Mouse (Mus musculus) embryo, embryonic 10 days (tissue): ENCODE measurements around the gene Ifnlr1.
"Not testable (repeated sequence)": the region's sequence is repeated elsewhere in the genome, so short reads cannot be mapped to it uniquely, and the experiment has no call there.

Experiments used
- DNase-seq: peaks from one replicate; pipeline ENCODE4 v3.0.0-alpha.2; 2015; ENCODE audit warnings: low spot score

Gene Ifnlr1

DNA sequence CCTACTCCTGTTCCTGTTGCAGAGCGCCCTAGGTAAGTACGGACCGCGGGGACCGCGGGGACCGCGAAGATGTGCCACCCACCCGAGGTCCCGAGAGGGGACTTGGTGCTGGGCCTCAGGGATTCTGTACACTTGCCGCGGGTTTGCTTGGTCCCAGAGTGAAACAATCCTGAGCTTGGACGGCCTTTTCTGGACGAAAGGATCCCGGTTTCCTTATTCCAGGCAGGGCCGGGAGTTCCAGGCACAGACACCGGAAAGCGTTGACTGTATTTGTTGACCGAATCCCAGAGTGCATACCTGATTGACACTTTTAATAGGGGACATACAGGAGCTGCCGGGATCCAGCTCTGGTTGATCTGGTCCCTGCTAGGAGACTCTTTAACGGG lies 474 bp downstream of the Ifnlr1 start:
- DNase-seq, result peak; percentile 33

DNA sequence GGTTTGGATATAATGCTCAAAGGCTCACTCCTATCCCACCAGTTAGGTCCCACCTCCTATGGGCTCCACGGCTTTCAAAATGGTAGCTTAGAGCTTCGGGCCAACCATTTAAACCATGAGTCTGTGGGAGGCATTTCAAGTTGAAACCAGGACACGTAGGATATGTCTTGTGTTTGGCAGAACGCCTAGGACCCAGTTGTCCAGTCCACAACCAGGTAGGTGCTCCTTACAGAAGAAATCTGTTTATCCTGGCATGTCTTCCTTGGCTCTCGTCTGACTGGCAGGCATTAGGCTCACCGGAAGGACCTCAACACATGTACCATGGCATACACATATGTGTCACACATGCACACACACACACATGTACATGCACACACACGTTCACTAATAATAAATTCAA lies 3.7 kb downstream of the Ifnlr1 start:
- no peak for DNase-seq

DNA sequence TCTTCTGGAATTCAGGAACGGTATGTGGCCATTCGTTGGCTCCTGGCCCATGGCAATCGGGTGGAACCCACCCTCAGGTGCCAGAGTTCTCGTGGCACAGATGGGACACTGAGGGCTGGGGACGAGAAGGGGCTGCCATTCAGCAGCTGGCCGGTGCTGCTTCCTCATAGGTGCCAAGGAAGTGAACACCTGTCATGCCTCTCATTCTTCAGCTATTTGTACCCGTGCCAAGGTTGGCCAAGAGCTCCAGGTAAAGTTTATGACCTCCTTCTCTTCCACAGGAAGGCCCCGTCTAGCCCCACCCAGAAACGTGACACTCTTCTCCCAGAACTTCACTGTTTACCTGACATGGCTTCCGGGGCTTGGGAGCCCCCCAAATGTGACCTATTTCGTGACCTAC lies 4.2 kb downstream of the Ifnlr1 start:
- no peak for DNase-seq

DNA sequence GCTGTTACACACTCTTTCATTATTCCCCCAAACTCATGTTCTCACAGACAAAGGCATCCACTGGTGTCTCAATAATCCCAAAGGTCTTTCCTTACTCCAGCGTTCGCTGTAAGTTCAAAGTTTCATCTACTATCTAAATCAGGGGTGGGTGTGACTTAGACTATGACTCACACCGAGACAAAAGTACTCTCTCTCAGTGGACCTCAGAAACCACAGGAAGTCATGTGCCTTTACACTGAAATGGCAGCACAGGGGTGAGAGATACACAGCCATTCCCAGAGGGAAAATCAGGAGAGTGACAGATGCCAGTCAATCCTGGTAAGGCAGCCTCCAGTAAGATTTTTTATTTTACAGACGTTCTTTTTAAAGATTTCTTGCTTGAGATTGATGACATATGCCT lies 6.8 kb downstream of the Ifnlr1 start:
- DNase-seq, result no peak

DNA sequence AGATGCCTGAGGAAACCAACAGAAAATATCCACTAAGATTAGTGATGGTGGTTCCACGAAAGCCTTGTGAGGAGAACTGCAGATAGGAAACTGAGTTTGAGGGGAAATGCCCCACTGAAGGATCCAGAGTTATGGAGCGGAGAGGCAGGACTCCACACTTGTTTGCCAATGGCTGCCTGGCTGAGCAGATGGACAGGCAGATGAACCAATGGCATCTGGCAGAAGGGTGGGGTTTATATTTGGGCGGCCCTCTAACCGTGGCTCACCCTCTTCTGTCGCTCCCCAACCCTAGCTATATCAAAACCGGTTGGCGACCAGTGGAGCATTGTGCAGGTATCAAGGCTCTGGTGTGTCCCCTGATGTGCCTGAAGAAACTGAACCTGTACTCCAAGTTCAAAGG lies 12.4 kb downstream of the Ifnlr1 start:
- DNase-seq, result no peak

DNA sequence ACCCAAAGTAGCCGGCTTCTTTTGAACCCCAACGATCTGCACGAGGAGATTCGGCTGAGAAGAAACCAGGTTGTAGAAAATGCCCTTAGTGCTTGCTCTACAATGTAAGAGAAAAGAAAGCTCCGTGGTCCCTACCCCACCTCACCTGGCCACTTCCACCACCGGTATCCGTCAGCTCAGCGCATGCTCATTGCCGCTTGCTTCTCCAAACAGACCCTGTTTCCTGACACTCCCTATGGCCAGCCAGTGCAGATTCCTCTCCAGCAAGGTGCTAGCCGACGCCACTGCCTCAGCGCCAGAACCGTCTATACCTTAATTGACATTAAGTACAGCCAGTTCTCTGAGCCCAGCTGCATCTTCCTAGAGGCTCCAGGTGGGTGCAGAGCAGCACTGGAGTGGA lies 17.4 kb downstream of the Ifnlr1 start:
- DNase-seq, result no peak

DNA sequence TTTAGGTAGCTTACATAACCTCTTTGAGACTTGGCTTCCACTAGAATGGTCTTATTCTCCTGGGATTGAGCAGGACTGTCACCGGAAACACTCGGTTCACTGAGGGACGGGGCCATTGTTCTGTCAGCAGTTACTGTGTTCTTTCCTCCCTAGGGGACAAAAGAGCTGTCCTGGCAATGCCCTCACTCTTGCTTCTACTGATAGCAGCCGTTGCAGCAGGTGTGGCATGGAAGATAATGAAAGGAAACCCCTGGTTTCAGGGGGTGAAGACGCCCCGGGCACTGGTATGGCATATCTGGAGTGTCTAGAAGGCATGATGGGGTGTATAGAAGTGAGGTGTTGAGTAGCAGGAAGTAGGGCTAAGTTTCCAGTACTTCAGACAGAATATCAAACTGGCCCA lies 17.9 kb downstream of the Ifnlr1 start:
- no peak for DNase-seq

DNA sequence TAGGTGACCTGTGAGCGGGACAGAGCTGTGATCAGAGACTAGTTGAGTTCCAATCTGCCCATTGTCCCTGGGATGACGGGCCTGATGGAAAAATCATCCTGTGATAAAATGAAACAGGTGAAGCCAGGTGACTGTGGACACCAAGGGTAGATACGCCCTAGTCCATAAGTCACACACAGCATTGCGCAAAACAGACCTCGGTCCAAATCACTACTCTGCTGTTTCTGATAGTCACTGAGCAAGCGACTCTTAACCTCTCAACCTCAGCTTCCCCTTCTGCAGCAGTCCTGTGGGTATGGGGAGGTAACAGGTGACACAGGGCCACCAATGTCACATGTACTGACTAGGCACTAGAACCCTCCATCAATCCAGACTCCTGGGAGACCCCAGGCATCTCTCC lies 20.0 kb downstream of the Ifnlr1 start:
- no peak for DNase-seq

DNA sequence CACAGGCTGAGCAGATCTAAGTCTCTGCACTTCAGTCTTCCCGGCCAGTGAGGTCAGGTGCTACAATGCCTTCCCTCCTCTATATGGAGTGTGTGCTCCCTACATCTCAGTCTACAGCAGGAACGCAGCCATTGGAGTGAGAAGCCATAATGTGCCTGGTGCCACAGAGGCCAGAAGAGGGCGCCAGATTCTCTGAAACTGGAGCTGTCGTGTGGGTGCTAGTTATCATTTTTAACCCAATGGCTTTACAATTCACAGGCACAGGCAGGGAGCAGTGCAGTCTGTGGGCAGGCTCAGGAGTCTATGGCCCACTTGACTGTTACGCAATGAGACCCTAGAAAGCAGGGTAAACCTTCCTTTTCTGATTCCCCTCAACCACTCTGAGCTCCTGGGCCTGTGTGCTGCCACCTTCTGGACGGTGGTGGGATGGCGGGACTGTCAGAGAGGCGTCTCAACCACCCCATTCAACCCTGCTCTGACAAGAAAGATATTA lies 23.0 kb downstream of the Ifnlr1 start:
- peak; percentile 85 for DNase-seq

DNA sequence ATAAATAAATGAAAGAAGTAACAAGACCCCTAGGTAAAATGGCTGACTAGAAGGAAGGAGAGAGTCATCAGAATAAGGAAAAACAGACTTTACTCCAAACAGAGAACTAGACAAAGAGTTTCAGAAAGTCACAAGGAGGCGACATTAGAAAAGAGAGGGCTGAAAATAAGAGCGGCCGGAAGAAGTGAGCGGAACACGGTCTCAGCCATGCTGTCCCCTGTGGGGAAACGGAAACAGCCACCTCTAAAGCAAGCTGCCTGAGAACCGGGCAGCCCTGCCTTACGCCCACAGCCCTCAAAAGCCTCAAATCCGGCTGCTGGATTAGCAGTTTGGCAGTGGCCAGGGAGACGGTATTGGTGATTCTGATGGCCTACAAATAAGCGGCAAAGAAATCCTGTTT lies 23.5 kb downstream of the Ifnlr1 start:
- no peak for DNase-seq

DNA sequence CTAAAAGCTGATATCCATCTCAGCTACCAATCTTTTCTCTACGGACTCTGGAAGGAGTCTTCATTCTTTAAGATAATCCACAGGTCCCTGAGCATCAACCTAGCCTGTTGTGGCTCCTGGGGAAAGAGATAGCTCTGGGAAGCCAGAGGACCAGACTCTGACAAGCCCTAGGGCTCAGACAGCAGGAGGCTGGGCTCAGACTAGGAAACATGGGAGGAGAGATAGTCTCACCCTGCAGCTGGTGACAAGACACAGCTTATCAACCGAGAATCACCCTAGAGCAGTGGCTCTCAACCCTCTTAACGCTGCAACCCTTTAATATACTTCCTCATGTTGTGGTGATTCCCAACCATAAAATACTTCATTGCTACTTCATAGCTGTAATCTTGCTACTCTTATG lies 24.3 kb downstream of the Ifnlr1 start:
- DNase-seq, result no peak

DNA sequence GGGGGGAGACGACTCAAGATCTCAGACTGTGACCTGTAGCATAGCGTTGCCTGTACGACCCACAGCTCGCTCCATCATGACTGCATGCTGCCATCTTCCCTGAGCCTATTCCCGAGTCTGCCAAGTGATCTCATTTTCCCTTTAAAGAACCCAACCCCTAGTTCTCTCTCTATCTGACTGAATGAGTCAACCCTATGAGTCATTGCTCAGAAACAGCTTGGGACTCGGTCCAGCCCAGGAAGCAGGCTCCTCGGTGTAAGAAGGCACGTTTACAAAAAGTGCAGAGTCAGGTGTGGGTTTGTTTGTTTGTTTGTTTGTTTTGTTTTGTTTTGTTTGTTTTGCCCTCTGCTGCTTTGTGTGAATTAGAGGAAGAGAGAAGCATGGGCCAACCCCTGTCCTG lies 28.7 kb downstream of the Ifnlr1 start:
- DNase-seq, result no peak

DNA sequence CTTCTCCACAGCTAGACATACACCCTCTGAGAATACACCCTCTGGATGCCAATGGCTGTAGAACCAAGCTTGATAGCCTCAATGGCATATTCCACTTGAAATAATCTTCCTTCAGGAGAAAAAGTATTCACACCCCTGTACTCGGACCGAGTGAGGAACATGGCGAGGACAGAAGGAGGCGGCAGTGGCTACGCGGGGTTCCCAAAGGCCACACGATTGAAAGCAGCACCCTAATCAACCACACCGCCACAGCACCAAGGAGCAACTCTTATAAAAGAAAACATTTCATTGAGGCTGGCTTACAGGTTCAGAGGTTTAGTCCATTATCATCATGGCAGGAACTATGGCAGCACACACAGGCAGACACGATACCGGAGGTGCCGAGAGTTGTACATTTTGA lies 30.4 kb downstream of the Ifnlr1 start:
- not testable (repeated sequence) for DNase-seq

DNA sequence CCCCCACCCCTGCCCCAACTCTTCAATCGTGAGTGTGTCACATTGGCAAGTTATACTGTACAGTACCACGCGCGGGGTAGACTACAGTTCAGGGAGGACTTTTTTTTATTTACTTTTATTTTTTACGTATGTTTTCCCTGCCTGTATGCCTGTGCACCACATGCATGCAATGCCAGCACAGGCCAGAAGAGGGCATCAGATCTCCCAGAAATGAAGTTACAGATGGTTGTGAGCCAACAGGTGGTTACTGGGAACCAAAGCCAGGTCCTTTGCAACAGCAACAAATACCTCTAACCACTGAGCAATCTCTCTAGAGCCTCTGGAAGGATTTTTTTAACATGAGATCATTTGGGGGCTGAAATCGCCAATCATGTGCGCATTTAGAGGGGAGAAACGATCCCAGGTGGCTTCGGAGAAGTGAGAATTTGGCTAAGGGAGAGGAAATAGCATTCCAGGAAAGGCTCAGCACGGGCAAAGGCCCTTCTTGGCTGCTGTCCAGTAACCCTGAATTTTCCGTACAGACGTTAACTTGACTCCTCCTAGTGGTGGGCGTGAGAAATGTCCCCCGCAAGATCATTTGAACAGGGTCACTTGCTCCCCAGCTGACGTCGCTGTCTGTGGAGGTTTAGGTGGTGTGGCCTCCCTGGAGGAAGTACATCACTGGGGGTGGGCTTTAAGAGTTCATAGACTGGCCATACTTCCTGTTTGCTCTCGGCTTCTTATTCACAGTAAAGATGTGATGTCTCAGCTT lies 36.6 kb downstream of the Ifnlr1 start:
- no peak for DNase-seq

DNA sequence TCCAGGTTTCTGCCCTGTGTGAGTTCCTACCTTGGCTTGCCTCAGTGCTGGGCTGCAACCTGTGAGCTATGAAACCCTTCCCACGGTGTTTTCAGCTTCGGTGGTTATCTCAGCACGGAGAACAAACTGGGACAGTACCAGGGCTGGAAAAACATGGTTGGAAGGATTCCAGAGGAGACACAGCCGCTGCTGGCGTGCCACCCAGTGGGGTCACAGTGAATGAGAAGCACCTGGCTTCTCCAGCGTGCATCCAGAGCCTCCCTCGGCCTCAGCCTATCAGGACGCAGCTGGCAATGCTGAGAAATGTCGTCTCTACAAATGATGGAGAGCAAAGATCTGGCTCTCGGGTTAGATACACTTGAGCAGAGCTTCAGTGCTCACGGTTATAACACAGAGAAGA lies 40.3 kb downstream of the Ifnlr1 start:
- DNase-seq, result no peak

DNA sequence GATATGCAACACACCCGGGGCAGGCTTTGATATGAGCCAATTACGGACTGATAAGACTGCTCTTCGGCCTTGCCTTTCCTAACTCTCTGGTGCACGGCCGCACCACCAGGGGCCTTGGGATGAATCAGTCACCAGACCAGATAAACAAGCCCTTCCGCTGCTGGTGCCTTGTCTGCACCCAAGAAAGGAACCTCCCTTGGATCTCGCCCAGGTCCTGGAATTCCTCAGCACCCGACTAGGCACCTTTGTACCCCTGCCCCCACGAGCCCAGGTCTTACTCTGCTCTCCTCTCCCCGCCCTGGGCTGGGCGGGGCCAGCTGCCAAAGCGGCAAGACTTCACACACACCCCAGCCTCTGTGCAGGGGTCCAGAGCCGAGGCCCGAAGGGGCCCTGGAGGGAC lies 41.7 kb downstream of the Ifnlr1 start, which contains the start of gene Il22ra1:
Il22ra1 (plus strand) TSS at position 356 of the 400 bp plus-strand sequence.
- DNase-seq, result no peak

DNA sequence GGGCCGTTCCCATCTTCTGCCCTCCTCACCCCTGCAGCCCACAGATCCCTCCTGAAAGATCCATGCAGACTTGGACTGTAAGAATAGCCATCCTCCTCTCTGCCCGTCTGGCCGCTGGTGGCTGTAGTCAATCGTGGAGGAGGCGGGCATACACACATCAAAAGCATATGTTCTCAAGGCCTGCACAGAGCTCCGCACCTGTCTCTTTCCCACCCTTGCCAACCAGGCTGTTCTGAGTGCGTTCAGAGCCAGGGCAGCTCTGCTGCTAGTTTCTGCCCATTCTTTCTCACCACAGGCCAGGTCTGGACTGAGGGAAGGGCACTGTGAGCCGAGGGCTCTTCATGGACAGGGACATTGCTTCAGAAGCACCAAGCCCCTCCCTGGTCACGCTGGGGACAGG lies 44.1 kb downstream of the Ifnlr1 start:
- no peak for DNase-seq

DNA sequence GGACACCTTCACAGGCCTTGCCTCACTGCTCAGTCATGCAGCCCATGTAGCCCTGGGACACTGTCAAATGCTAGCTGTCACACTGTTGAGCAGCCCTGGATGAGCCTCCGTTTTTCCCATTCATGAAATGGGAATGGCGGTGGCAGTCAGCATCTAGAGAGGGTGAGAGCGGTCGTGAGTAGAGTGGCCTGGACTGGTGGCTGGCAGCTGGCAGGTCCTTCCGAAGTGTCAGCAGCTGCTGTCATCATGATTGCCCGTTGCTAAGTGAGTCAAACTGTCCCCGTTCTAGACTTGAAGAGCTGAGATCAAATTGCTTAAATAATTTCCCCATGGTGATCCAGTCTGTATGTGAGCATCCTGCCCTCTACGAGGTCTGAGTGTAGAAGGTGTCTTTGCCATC lies 44.9 kb downstream of the Ifnlr1 start:
- no peak for DNase-seq

DNA sequence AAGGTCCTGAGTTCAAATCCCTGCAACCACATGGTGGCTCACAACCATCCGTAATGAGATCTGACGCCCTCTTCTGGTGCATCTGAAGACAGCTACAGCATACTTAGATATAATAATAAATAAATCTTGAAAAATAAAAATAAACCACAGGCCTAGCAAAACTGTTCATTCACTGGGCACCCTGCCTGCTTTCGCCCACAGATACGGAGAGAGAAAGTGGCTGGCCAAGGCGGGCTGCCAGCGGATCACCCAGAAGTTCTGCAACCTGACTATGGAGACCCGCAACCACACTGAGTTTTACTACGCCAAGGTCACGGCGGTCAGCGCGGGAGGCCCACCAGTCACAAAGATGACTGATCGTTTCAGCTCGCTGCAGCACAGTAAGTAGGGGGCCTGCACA lies 47.8 kb downstream of the Ifnlr1 start:
- DNase-seq, result no peak

DNA sequence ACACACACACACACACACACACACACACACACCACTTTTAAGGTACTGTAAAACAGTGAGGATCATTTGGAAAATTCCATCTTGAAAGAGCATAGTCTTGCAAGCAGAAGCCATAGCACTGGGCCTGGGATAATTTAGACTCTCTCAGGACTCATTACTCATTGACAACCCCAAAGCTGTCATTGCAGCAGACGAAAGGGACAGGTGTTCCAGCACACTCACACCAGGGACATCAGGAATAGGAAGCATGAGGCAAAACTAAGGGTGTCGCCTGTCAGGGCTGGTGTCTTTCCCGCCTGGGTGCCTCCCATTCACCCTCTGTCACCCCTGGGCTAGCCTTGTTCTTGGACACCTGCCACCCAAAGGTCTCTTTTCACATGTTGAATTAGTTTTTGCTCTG lies 50.8 kb downstream of the Ifnlr1 start:
- no peak for DNase-seq

DNA sequence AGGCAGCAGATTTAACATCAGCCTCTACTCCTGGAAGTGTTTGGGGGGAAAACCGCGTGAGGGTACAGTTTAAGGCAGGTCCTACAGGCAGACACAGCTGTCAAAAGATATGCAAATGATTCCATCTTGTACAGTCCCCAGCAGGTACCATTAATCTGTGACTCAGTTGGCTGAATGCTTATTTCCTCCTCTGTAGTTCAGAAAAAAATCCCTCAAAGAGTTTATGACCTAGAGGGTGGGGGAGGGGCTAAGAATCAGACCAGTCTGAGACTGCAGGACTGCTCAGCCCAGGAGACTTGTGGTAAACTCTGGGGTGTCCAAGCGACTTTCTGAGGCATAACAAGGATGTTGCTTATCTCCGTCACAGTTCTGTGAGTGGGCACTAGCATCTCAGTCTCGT lies 52.1 kb downstream of the Ifnlr1 start:
- no peak for DNase-seq

DNA sequence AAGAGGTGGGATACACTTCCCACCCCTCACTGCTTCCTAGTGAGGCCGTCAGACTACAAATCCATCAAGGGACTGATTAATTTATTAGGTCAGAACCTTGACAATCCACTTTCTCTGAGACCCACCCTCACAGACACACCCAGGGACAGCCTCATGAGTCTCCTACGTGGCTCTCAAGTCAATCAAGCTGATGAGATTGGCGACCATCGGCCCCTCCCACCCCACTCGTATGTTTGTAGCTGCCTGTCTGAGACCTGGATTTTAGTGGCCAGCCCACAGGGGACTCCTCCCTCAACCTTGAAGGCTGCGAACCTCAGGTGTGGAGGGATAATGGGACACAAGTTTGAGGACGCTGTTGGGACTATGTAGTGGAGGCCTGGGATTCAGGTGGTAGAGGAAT lies 53.1 kb downstream of the Ifnlr1 start:
- DNase-seq, result no peak

DNA sequence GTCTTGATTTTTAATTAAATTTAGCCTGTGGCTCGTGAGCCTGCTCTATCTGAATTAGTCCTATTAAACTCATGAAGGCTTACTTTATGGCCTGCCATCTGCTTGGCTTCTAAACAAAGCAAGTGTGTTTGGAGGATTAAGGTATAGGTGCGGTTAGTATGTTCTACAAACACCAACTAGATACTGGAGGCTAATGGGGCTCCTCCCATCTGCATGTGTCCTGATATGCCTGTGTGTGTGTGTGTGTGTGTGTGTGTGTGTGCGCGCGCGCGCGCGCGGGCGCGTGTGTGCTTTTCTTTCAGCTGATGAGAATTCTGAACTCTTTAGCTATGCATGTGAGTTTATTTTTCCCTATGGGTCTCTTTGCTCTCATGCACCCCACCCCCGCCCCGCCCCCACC lies 53.6 kb downstream of the Ifnlr1 start:
- no peak for DNase-seq

DNA sequence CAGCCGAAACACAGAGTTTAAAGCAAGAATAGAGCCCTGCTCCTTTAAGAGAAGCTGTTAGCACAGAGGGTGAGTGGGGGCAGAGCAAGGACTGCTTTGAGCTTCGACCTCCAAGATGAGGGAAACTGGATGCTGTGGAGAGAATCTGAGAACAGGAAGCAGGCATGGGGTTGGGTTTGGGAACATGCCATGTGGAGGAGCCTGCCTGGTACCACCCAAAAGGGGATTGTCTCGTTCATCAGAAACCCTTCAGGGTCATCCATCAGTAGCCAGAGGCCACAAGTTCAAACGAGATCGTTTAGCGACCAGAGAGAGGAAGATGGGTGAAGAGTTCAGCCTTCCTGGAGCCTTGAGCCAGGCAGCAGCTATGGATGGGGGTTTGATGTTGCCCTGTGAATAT lies 57.4 kb downstream of the Ifnlr1 start:
- DNase-seq, result no peak
